Mouse (Mus musculus): ENCODE results near the gene Dop1b.

DNA sequence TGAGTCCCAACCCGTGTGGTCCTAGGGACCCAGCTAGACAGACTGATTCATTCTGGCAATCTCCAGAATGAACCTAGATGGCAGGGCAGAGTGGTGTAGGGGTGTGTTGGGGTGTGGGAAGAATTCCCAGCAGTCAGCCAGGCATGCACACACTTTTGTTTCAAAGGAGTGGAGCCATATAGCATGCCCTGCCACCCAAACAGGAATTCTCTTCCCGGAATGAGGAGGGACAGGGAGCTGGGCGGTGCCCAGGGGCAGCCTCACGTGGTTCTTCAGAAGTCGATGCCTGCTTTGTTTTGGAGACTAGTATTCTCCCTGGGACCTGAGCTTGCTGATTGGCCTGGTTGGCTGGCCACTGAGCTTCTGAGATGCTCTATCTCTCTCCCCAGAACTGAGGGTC is 83.1 kb downstream of the Dop1b start:
- TF ChIP-seq POLR2A (IDR thresholded peaks at IDR 0.05; ENCODE audit: control insufficient read depth, low read depth, low read length) (no peak), CTCF (IDR thresholded peaks at IDR 0.05; ENCODE audit: control insufficient read depth, insufficient read depth, insufficient replicate concordance, low read depth, low read length) (no peak)

Data from testis, adult 2 months (tissue).